Mouse (Mus musculus): Measurements from ENCODE around the gene Pole.

DNA sequence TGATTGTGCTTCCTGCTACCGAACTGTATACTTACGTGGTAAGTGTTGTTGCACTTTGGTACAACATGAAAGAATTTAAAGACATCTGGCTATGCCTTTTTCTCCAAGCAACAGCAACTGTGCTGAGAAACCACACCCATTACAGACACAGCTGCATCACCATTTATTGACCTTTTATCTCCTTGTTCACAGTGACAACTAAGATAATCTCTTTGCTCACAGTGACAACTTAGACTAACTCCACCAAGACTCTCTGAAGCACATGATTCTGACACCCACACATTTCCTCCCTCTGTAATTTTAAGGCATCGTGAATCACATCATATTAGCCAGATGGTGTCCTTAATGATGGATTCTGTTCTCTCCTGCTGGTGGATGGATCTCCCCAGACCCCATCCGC lies 12.0 kb upstream of the Pole start:
- TF ChIP-seq CTCF (IDR thresholded peaks at IDR 0.05; ENCODE audit: low read depth, low read length) (no peak), POLR2A (IDR thresholded peaks at IDR 0.05; ENCODE audit: borderline replicate concordance, low read depth, low read length) (no peak)

Data from bone marrow macrophage, adult 2 months (primary cell).